Mouse (Mus musculus) ES-E14 (cell line): ENCODE measurements around the gene Enah. TPM values are rescaled to one million over a fixed set of nuclear protein-coding genes. Genes with fewer than 3 reads are reported as not detected.
A peak's percentile ranks its signal among the peaks of the same experiment; 100 is the strongest.

ENCODE experiments used
- DNase-seq: peaks from one replicate; pipeline ENCODE4 v3.0.0-alpha.2; 2013; ENCODE audit warnings: low read depth, low spot score
- H3K27ac ChIP-seq: 2 replicates; pipeline ENCODE4 v1.5.1; 2012; ENCODE audit warnings: low read depth, mild to moderate bottlenecking, low read length, moderate library complexity, mixed read lengths; ENCODE audit not compliant: poor library complexity, insufficient read depth, severe bottlenecking
- H3K36me3 ChIP-seq: 2 replicates; pipeline ENCODE4 v1.6.1; 2012; ENCODE audit warnings: mild to moderate bottlenecking, low read length, moderate library complexity, mixed read lengths; ENCODE audit not compliant: control insufficient read depth, poor library complexity, insufficient read depth, severe bottlenecking
- H3K4me1 ChIP-seq, 2 experiments: fragments of 150-350 bp in 1 of 2; sonication (generic) in 1 of 2; 2 replicates each; pipeline ENCODE4 v1.6.1; 2012; ENCODE audit warnings: low read length in 2 of 2, mild to moderate bottlenecking in 1 of 2, mixed read lengths in 1 of 2; ENCODE audit not compliant: control insufficient read depth in 2 of 2, insufficient read depth in 2 of 2, poor library complexity in 1 of 2
- H3K4me3 ChIP-seq, 2 experiments: fragments of 150-350 bp in 1 of 2; sonication (generic) in 1 of 2; 2 replicates each; pipeline ENCODE4 v1.5.1; 2012; ENCODE audit warnings: low read length in 2 of 2, low read depth in 1 of 2, mild to moderate bottlenecking in 1 of 2, mixed read lengths in 1 of 2; ENCODE audit not compliant: insufficient read depth in 1 of 2, poor library complexity in 1 of 2, severe bottlenecking in 1 of 2
- H3K9ac ChIP-seq: 2 replicates; pipeline ENCODE4 v1.6.1; 2012; ENCODE audit warnings: low read depth, mild to moderate bottlenecking, low read length, mixed read lengths; ENCODE audit not compliant: poor library complexity, insufficient read depth, severe bottlenecking
- H3K9me3 ChIP-seq: fragments of 150-350 bp; sonication (generic); 2 replicates; pipeline ENCODE4 v1.6.1; 2012; ENCODE audit warnings: low read depth, mild to moderate bottlenecking, low read length; ENCODE audit not compliant: control insufficient read depth, insufficient read depth
- CHD2 ChIP-seq: IDR thresholded peaks from 2 replicates; pipeline ENCODE4 v1.6.1; 2014; ENCODE audit warnings: mild to moderate bottlenecking, low read depth, low read length, inconsistent platforms
- HCFC1 ChIP-seq: IDR thresholded peaks from 2 replicates; pipeline ENCODE4 v1.6.1; 2012; ENCODE audit warnings: low read length, inconsistent platforms, borderline replicate concordance; ENCODE audit not compliant: insufficient read depth
- MAFK ChIP-seq: IDR thresholded peaks from 2 replicates; pipeline ENCODE4 v1.6.1; 2014; ENCODE audit warnings: mild to moderate bottlenecking, low read depth, low read length, inconsistent platforms; ENCODE audit not compliant: insufficient read depth
- ZC3H11A ChIP-seq: IDR thresholded peaks from 2 replicates; pipeline ENCODE4 v1.6.1; 2012; ENCODE audit warnings: low read depth, mild to moderate bottlenecking, inconsistent platforms, low read length, borderline replicate concordance
- ZNF384 ChIP-seq: IDR thresholded peaks from 2 replicates; pipeline ENCODE4 v1.6.1; 2012; ENCODE audit warnings: low read depth, low read length, inconsistent platforms
- in situ Hi-C, 2 experiments: fragments of 600-800 bp; cut with MboI; formaldehyde crosslinking; loops; one replicate each; pipeline ENCODE4 v1.15.1; 2025; ENCODE audit warnings: low sequenced_read_pairs in 2 of 2, inconsistent platforms in 1 of 2; ENCODE audit not compliant: unreplicated experiment in 2 of 2
- total RNA-seq: library from RNA; depleted of rRNA; stranded (reverse); fragments of 300-350 nt; gene quantifications from 2 replicates; pipeline ENCODE4 v1.2.3, GENCODE M21; 2012

Gene Enah
- total RNA-seq, 1 experiment, result 331 TPM

DNA sequence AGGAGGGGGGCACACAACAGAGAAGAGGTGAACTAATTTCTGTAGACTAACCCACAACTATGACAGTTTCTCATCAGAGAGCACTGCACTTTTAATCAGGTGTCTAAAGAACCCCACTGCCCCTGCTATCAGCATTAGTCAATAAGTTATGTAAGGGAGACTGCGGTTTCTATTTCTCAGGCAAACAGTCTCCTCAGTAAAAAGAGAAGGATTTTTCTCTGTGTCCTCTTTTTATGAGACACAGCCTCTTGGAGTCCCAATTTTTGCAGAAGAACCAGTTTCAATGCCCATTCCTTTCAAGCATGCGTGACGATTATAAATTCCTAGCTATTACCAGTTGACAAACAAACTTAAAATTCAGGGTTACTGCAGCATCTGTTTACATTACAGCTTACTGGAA is 59.4 kb downstream of the Enah start:
- no peak for DNase-seq
- Histone ChIP-seq H3K4me3 (no peak overlapping the region), H3K36me3 (peaks cover 12% of the 10 kb centered on the region), H3K9ac (no peak overlapping the region), H3K4me1 (peaks cover 4 to 5% of the 10 kb centered on the region in 2 experiments; a peak in 3 of 4 replicates), H3K9me3 (no peaks in the 10 kb centered on the region), H3K27ac (peak overlapping the region; percentile 12; the same call in 1 of the 2 replicates)
- TF ChIP-seq MAFK, result no peak
- no peak for TF ChIP-seq HCFC1
- no peak for TF ChIP-seq ZC3H11A
- no peak for TF ChIP-seq CHD2
- TF ChIP-seq ZNF384, result no peak
- in situ Hi-C loops, result no loop called here

DNA sequence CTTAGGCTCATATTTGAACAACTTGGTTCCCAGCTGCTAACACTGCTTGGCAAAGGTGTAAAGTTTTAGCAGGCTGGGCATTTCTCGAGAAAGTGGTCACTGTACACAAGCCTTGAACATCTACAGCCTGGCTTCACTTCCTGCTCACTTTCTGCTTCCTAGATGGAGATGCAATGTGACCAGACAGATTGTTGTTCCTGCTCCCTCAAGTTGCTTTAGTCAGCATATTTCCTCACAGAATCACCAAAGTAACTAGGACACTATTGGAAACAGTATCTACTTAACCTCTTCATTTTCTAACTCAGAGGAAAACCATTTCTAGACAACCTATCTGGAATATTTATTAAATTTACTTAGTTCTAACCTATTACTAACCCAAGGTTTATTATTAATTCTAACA is 61.4 kb downstream of the Enah start:
- Histone ChIP-seq H3K36me3 (peaks cover 12% of the 10 kb centered on the region), H3K4me1 (peaks cover 4 to 12% of the 10 kb centered on the region in 2 experiments; a peak in 3 of 4 replicates), H3K4me3 (no peak overlapping the region), H3K9ac (no peak overlapping the region), H3K27ac (no peak overlapping the region), H3K9me3 (no peaks in the 10 kb centered on the region)
- in situ Hi-C loops, result no loop called here
- no peak for DNase-seq
- TF ChIP-seq ZNF384 (no peak), CHD2 (no peak), MAFK (peak; percentile 65), ZC3H11A (no peak), HCFC1 (no peak)

DNA sequence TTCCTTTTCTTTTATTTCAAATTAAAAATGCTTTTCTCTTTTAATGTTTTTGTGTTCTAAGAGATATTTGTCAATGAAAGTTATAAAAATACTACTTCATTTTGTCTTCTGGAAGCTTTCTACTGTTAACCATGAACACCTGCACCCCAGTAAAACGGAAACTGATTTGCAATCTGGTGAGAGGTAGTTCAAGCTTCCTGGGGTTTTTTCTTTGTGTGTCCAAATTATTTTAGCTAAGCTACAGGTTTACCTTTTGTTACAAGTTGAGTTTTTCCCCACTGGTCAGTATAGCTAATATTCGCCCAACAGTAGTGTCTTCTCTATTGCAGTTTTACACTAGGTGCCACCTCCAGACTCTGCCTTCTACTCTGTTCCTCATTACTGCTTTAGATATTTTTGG is 62.1 kb downstream of the Enah start:
- in situ Hi-C loops, result no loop called here
- Histone ChIP-seq H3K9me3 (no peaks in the 10 kb centered on the region), H3K9ac (no peak overlapping the region), H3K4me3 (no peak overlapping the region), H3K27ac (no peak overlapping the region), H3K4me1 (peaks cover 4 to 15% of the 10 kb centered on the region in 2 experiments), H3K36me3 (peaks cover 9% of the 10 kb centered on the region)
- no peak for DNase-seq
- TF ChIP-seq CHD2 (no peak), ZNF384 (no peak), MAFK (no peak), HCFC1 (no peak), ZC3H11A (no peak)

DNA sequence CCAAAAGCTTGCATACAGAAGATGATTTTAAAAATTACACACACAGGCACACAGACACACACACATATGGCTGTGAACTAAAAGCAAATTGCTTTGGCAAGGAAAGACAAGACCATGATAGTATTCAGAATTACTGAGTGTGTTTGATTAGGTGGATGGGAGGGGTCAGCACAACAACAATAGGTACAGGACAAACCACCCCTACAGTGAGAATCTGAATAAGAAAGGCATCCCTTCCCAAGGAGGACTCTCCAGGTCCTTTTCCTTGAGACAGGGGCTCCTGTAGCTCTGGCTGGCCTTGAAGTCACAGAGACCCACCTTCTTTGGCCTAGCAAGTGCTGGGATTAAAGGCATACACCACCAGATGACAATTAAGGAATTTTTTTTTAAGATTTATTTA is 66.2 kb downstream of the Enah start:
- H3K4me1 ChIP-seq, result peaks cover 11 to 40% of the 10 kb centered on the region in 2 experiments
- peaks cover 9% of the 10 kb centered on the region for H3K36me3 ChIP-seq
- no peak overlapping the region for H3K9ac ChIP-seq
- TF ChIP-seq ZNF384, result no peak
- TF ChIP-seq CHD2, result no peak
- no peak for TF ChIP-seq HCFC1
- no peak for TF ChIP-seq ZC3H11A
- no peak for TF ChIP-seq MAFK
- in situ Hi-C loops, result no loop called here
- peak; percentile 66 for DNase-seq
- no peaks in the 10 kb centered on the region for H3K9me3 ChIP-seq
- H3K4me3 ChIP-seq, result no peak overlapping the region
- H3K27ac ChIP-seq, result peak overlapping the region; percentile 36; the same call in 1 of the 2 replicates

DNA sequence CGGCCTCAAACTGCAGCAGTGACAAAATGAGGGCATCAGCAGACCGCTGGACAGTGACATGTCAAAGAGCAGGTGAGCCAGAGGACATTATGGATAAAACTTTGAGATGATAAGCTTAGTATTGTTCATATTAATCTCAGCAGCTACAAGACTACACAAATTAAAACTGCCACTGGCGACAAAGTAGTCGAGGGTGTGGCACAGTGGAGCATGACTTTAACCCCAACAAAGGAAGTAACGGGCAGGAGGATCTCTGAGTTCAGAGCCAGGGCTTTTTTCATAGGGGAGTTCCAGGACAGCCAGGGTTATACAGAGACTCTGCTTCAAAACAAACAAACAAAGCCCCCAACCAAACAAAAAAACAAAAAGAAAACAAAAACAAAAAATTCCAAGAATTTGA is 68.5 kb downstream of the Enah start:
- Histone ChIP-seq H3K9ac (no peak overlapping the region), H3K4me3 (no peak overlapping the region), H3K4me1 (peaks cover 11 to 49% of the 10 kb centered on the region in 2 experiments), H3K27ac (peak overlapping the region; percentile 53; the same call in 1 of the 2 replicates), H3K9me3 (no peaks in the 10 kb centered on the region), H3K36me3 (peaks cover 6% of the 10 kb centered on the region)
- in situ Hi-C loops, result no loop called here
- no peak for DNase-seq
- no peak for TF ChIP-seq ZNF384
- TF ChIP-seq HCFC1, result no peak
- no peak for TF ChIP-seq MAFK
